Mouse (Mus musculus) C3H10T1/2 (cell line): ENCODE measurements around the gene Clec4g. TPM values are rescaled to one million over a fixed set of nuclear protein-coding genes. Genes with fewer than 3 reads are reported as not detected.

ENCODE experiments used
- polyA plus RNA-seq, 2 experiments: library from polyadenylated mRNA; unstranded; fragments of >200 nt; fragmentation: generic; extraction: Trizol; gene quantifications; one replicate each; pipeline ENCODE4 v1.2.1; 2012; ENCODE audit warnings: missing spikeins in 2 of 2

The Clec4g gene
- polyA plus RNA-seq: not detected

DNA sequence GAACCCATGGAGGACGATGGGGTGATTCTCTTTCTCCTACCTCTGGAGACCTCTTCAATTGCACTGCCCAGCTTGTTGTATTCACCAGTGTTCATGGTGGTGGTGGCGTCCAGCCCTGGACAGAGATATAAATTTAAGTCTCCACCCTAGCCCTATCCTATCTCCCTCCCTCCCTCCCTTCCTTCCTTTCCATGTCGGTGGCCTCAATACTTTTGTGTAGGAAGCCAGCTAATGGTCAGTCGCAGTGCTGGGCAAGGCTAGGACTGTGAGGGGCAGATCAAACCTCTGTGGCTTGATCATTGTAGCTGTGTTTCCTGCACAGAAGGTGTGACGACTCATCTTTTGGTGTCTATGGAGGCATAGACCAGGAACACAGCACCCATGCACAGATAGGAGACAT lies at the start of gene Clec4g:
TSS of gene Clec4g (minus strand) at position 101 of the 400 bp plus-strand sequence.

DNA sequence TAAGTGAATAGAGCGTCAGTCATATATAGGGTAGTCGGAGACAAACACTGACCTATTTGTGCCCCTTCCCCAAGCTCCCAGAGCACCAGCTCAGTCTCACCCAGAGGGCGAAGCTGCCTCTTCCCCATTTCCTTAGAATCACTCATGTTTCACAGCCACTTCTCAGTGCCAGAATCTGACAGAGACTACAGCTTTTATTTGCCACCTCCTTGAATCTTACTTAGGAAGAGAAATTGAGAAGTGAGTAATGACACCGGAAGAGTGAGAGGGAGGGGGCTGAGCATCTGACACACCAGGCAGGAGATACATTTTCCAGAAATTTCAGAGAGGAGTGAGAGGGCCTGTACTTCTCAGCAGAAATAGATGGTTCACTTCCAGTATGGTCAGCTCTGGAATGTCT lies 28.3 kb upstream of the Clec4g start, which contains the start of gene Cd209a:
TSS of gene Cd209a (minus strand) at position 224 of the 400 bp plus-strand sequence.

DNA sequence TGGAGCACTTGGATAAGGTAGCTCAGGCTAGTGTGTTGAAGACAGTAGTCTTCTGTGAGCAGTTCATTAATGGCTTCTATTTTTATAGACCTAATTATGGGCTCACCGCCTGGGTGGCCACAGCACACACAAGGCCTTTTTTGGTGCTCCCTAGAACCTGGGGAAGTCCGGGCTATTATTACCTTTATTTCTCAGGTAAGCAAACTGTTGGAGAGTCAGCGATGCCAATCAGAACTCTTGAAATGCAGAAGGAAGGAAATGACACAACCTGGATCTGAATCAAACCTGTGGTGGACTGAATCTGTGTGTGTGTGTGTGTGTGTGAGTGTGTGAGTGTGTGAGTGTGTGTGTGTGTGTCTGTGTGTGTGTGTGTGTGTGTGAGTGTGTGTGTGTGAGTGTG lies 26.3 kb downstream of the Clec4g start, which contains the start of gene Fcer2a:
TSS of gene Fcer2a (minus strand) at position 55 of the 400 bp plus-strand sequence.

DNA sequence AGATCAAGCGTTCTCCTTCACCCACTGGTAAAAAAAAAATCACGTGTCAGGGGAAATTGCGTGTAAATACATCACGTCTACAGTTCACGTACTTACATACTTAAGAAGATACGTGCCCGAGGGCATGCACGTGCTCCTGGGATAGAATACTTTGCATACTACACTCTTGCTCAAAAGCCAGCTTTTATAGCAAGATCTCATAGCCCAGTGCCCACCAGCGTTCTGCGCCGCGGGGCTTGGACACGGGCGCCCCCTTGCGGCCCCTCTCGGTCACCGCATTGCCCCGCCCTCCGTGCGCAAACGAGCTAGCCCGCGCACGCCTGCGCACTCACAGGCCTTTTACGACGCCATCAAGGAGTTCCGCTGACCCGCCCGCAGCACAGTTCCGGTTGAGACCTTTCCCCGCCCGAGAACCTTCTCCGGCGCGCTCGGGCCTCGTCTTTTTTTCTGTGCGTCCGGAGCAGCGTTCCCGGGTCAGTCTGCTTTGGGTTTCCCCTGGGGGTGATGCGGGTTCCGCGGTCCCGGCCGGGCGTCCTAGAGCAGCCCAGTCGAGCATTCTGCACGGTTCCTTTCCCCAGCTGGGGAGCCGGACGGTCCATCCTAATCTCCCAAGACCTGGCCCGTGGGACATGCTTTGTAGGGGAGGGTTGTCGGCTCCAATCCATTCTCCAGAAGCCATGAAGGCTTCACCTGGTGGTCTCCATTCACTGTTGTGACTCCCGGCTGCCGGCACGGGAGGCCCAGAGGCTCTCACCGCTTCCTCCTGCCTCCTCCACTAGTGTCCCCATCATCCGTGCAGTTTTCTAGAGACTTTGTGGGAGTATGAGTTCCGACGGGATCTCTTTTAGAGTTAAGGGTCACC lies 44.1 kb downstream of the Clec4g start, which contains the start of gene Trappc5:
TSS of gene Trappc5 (plus strand) at position 169 of the 862 bp plus-strand sequence.

DNA sequence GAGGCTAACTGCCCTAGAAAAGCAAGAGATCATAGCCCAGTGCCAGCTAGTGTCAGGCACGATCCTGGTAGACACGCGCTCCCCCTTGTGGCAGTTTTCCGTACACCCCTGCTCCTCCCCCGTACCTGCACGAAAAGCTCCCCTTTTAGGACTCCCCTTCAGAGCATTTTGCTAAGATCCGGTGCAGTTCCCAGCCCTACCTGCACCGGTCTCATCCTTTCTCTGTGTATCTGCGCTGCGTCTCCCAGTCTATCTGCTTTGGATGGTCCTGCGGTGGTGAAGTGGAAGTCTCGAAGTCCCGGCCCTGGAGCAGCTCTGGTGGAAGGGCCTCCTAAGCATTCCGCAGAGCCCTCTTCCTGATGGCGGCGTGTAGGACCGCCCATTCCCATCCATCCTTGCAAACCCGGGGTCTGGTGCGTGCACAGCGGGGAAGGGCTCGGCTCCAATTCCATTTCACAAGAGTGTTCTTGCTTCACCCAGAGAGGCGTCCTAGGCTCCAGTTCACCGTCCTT lies 48.4 kb downstream of the Clec4g start, which contains the start of gene Fcor:
TSS of gene Fcor (minus strand) at position 383 of the 512 bp plus-strand sequence.

DNA sequence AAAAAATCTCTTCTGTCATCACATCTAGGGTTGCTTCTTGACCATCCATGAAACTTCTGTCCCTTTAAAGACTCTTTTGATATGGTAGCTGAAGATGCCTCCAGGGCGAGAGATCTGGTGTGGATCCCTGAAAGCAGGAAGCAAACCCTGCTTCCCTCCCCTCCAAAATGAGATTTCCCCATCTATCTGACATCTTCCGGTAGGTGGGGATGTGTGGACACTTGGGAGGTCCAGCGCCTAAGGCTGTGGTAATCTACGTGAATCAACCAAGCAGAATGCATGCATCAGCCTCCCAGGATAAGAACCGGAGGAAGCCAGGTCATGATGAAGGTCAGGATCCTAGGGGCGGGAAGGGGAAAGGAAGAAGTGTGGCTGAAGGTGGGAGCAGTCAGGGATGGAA lies 54.9 kb downstream of the Clec4g start, which contains the start of gene Mcemp1:
TSS of gene Mcemp1 (plus strand) at position 248 of the 400 bp plus-strand sequence.

Other genes with a start within 250 kb of the Clec4g start
- gene Tex45, start 249.8 kb downstream of the Clec4g start, polyA plus RNA-seq: not detected
- 10 to 100 TPM; 37.6 to 70.1 TPM for gene Zfp358, start 227.5 kb downstream of the Clec4g start, polyA plus RNA-seq
- 10 to 100 TPM; 24.2 to 49.7 TPM for gene Mcoln1, start 220.2 kb downstream of the Clec4g start, polyA plus RNA-seq
- 10 to 100 TPM in 1 of 2 experiments, 1 to 10 TPM in 1; 8.8 to 24.0 TPM for gene Pnpla6, start 205.3 kb downstream of the Clec4g start, polyA plus RNA-seq
- gene C330021F23Rik, start 152.7 kb downstream of the Clec4g start, polyA plus RNA-seq: under 1 TPM; 0.04 to 0.07 TPM
- 1 to 10 TPM in 1 of 2 experiments, under 1 TPM in 1; 0.32 to 6.7 TPM for gene Camsap3, start 133.4 kb downstream of the Clec4g start, polyA plus RNA-seq
- gene Xab2, start 99.3 kb downstream of the Clec4g start, polyA plus RNA-seq: 10 to 100 TPM; 31.9 to 41.7 TPM
- 100 to 1,000 TPM in 1 of 2 experiments, 10 to 100 TPM in 1; 93.7 to 124 TPM for gene Pet100, start 99.1 kb downstream of the Clec4g start, polyA plus RNA-seq
- under 1 TPM; 0.06 to 0.09 TPM for gene Pcp2, start 95.1 kb downstream of the Clec4g start, polyA plus RNA-seq
- 1 to 10 TPM; 1.6 TPM for gene Stxbp2, start 89.7 kb downstream of the Clec4g start, polyA plus RNA-seq
- gene Retn, start 64.9 kb downstream of the Clec4g start, polyA plus RNA-seq: not detected
- gene Mcemp1, start 54.9 kb downstream of the Clec4g start, polyA plus RNA-seq: not detected
- 1 to 10 TPM; 1.4 to 5.9 TPM for gene Fcor, start 48.3 kb downstream of the Clec4g start, polyA plus RNA-seq
- gene Trappc5, start 44.4 kb downstream of the Clec4g start, polyA plus RNA-seq: 10 to 100 TPM; 31.8 to 37.4 TPM
- gene Fcer2a, start 26.5 kb downstream of the Clec4g start, polyA plus RNA-seq: under 1 TPM; 0.01 to 0.02 TPM
- not detected for gene Cd209a, start 28.3 kb upstream of the Clec4g start, polyA plus RNA-seq
- not detected for gene Cd209e, start 133.7 kb upstream of the Clec4g start, polyA plus RNA-seq
- not detected for gene Cd209d, start 157.9 kb upstream of the Clec4g start, polyA plus RNA-seq
- gene Cd209b, start 206.2 kb upstream of the Clec4g start, polyA plus RNA-seq: not detected
- gene Cd209c, start 234.1 kb upstream of the Clec4g start, polyA plus RNA-seq: under 1 TPM; 0.02 to 0.05 TPM